Mouse (Mus musculus) T-helper 1 cell (primary cell): ENCODE results near the gene Mfsd6l.

Experiments used
- in situ Hi-C: fragments of 300-600 bp; cut with MboI, MseI; formaldehyde crosslinking; loops from one replicate; pipeline ENCODE4 v1.15.1; 2025; ENCODE audit warnings: high pct_unique_total_duplicates

The Mfsd6l gene

DNA sequence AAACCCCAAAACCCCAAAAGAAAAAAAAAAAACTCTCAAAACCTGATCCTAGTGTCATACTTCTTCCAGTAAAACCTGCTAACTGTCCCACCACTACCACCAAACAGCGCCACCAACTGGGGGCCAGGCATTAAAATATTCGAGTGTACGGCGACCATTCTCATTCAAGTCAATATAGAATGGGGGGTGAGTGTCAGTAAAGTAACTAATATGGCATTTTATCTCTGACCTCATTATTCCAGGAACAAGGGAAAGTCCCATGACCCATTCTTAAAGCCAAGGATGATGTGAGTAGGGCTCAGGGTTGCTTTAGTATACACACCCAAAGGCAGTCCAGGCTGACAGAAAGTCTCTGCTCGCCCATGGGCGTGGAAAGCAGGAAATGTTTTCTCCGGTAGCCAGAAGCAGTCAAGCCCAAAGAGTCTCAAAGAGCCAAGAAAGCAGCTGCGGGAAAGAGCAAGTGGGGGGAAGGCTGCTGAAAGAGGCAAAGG lies 2.0 kb upstream of the Mfsd6l start:
- in situ Hi-C loops, result loop anchor here (25.0 kb wide), 1 partner anchor 142 kb away; the partner anchor contains the start of gene Ntn1

DNA sequence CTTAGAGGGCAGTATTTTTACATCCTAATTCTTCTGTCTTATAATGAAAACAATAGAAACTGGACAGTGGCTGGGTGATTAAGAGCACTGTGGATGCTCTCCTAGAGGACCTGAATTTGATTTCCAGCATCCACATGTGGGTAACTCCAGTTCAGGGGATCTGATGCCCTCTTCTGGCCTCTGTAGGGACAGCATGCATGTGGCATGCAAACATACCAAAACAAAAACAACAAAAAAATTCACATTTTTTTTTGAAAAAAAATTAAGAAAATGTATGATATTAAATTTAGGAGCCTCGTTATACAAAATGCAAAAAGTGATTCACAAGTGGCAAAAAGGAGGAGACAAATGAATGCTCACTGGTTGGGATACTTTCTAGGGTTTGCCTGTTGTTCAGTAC lies 3.6 kb downstream of the Mfsd6l start:
- in situ Hi-C loops, result loop anchor here (5.0 to 25.0 kb wide), 2 partner anchors 82 to 147 kb away; partner anchors contain the start of gene Ntn1

- in situ Hi-C loops, result loop anchor here (25.0 kb wide), 1 partner anchor 150 kb away; the partner anchor contains the start of gene Ntn1
Observed at GRCm38 (mm10) chr11:68561957-68562950, 6.3 kb downstream of the Mfsd6l start.

DNA sequence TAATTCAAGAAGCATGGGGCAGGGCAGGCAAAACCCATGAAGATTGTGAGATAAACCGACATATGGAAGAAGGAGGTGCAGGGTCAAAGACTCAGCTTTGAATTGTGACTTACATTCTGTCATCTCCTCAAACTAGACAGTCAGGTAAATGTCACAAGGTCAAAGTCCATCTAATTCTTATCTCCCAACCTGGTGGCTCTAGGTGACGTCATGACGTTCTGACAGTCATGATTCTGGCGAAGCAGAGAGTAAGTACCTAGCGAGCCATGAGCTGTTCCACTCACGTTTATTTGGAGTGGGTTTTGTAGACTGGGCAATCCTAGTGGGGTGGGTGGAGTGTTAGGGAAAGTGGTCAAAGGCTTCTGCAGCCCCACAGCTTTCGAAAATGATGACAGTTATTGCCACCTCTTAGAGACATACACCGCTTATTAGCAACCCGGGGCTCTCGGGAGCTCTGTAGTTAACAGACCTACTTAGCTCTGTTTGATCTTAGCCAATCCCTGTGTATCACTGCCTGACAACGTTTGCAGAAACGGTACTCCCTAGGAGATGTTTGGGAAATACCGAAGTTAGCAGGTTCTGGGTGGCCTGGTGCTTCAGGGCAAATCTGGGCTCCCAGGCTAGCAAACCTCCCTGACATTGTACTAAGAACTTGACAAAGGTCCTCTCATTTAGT lies 8.5 kb downstream of the Mfsd6l start:
- in situ Hi-C loops, result loop anchor here (25.0 kb wide), 1 partner anchor 152 kb away; the partner anchor contains the start of gene Ntn1

- in situ Hi-C loops, result loop anchor here (25.0 kb wide), 1 partner anchor 153 kb away; the partner anchor contains the start of gene Ntn1
Observed at GRCm38 (mm10) chr11:68565032-68565429, 9.0 kb downstream of the Mfsd6l start.

- in situ Hi-C loops, result loop anchor here (25.0 kb wide), 1 partner anchor 154 kb away; the partner anchor contains the start of gene Ntn1
Observed at GRCm38 (mm10) chr11:68566447-68567059, 10.6 kb downstream of the Mfsd6l start.

GRCm38 (mm10) chr11:68570861-68571260 lies 14.9 kb downstream of the Mfsd6l start:
- in situ Hi-C loops, result loop anchor here (25.0 kb wide), 1 partner anchor 159 kb away; the partner anchor contains the start of gene Ntn1

- in situ Hi-C loops, result no loop called here
Observed at GRCm38 (mm10) chr11:68577076-68577475, 21.1 kb downstream of the Mfsd6l start.

DNA sequence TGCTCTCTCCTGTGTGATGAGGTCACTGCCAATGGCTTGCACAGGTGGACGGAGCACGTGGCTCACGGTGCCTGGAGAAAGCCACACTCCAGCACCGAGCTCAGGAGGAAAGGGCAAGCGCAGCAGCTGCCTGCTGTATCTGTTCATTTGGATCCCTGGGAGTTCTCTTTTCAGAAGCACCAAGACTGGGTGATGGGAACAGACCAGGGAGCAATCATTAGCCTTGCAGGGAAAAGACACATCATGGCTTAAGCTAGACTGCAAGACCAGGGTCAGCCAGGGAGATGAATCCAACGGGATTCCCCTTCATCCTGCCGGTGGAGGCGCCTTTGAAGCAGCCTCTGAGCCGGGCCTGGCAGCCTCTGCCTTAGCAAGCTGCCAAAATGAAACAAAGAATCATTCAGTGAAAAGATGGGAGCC lies 23.5 kb downstream of the Mfsd6l start:
- in situ Hi-C loops, result no loop called here

DNA sequence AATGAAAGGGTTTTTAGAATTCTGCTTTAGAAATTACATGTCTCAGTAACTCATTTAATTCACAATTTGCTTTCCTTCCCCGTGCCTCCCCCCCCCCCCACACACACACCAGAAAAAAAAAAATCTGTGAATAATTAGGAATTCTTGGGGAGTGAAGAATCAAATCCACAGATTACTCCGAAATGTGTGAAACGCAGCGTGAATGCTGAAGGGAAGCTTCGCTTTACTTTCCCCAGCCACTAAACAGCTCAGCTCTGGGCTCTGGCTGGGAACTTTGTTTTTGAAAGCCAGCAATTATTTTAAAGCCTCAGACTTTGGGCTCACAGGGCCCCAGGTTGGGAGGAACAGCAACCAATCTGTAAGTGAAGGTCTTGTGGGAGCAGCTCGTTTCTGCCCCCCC lies 24.6 kb downstream of the Mfsd6l start:
- in situ Hi-C loops, result loop anchor here (10.0 kb wide), 1 partner anchor 294 kb away; the partner anchor contains the start of gene Ndel1

GRCm38 (mm10) chr11:68583225-68583624 lies 27.2 kb downstream of the Mfsd6l start:
- in situ Hi-C loops, result loop anchor here (10.0 kb wide), 1 partner anchor 292 kb away; the partner anchor contains the start of gene Ndel1

- in situ Hi-C loops, result loop anchor here (10.0 kb wide), 1 partner anchor 291 kb away; the partner anchor contains the start of gene Ndel1
Observed at GRCm38 (mm10) chr11:68583906-68584480, 28.0 kb downstream of the Mfsd6l start.

- in situ Hi-C loops, result loop anchor here (10.0 kb wide), 1 partner anchor 289 kb away; the partner anchor contains the start of gene Ndel1
Observed at GRCm38 (mm10) chr11:68585890-68586289, 29.9 kb downstream of the Mfsd6l start.

DNA sequence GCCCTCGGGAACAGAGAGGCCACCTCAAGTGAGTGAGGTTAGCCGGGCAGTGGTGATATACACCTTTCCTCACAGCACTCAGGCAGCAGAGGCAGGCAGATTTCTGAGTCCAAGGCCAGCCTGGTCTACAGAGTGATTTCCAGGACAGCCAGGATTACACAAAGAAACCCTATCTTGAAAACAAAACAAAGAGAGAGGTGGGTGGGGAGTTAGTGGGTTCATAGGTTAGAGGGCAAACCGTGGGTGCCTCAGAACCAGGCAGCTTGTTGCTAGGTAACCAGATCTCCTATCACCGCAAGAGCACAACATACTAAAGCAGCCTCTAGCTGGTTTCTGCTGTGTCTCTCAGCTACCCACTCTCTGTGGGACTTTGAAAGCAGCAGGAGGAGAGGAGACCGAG lies 30.7 kb downstream of the Mfsd6l start, which contains the start of gene Ccdc42:
Ccdc42 (plus strand) TSS at position 301 of the 400 bp plus-strand sequence.
- in situ Hi-C loops, result loop anchor here (10.0 kb wide), 1 partner anchor 288 kb away; the partner anchor contains the start of gene Ndel1

GRCm38 (mm10) chr11:68589055-68589809 lies 33.2 kb downstream of the Mfsd6l start:
- in situ Hi-C loops, result loop anchor here (10.0 kb wide), 1 partner anchor 286 kb away; the partner anchor contains the start of gene Ndel1

DNA sequence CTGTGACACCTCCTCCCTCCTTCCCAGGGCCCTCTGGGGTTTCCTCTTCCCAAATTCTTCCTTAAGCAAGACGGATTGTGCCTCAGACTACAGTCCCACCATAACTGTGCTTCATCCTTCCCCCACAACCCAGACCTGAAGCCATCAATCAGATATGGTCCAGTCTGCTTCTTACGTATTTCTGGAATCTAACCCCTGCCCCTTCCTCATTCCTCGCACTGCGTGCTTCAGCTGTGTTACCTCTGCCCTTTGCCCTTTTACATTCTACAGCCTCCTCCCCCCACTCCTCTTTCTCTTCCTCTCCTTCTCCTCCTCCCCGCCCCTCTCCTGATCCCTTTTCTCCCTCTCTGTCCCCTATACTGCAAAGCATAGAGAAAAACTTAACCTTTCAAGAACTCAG lies 35.7 kb downstream of the Mfsd6l start:
- in situ Hi-C loops, result no loop called here

DNA sequence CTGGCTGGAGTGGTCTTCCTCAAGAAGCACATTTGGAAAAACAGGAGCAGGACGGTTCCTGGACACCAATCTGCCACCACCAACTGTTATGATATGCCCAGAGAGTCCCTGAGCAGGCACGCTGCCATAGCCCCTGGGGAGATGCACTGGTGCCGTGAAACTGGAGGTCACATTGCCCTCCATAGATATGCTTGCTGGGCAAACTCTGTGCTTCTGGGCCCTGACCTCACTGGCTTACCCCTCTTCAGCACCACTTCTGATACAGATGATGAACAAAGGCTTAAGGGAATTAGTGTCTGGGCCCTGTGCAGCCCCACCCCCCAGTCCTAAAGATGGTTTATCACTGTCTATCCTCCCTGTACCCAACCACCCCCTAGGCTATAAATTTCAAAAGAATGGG lies 37.3 kb downstream of the Mfsd6l start:
- in situ Hi-C loops, result no loop called here

DNA sequence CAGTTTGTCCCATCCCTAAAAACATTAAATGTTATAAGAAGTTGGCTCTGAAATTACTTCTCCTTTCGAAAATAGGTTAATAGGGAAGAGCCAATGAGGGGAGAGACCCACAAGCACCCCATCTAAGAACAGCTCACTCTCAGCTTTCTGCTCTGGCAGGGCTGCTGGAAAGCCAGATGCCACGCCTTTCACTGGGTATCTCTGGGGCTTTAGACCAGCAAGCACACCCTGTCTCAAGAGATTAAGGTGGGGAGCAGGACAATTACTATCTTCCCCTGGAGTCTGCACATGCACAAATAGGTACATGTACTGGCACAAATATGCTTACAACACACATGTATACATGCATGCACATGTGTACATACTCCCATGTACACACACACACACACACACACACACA lies 41.9 kb downstream of the Mfsd6l start:
- in situ Hi-C loops, result no loop called here

GRCm38 (mm10) chr11:68600551-68601021 lies 44.6 kb downstream of the Mfsd6l start:
- in situ Hi-C loops, result no loop called here
